Mouse (Mus musculus) olfactory bulb, adult 2 months (tissue): ENCODE results near the gene Cog1. TPM values are rescaled to one million over a fixed set of nuclear protein-coding genes. Genes with fewer than 3 reads are reported as not detected.

Source experiments
- H3K27ac ChIP-seq: fragments of 200-500 bp; 2 replicates; pipeline ENCODE4 v1.5.1; 2012; ENCODE audit warnings: low read depth, low read length; ENCODE audit not compliant: insufficient read depth
- H3K4me1 ChIP-seq: fragments of 200-500 bp; 2 replicates; pipeline ENCODE4 v1.6.1; 2012; ENCODE audit warnings: low read length; ENCODE audit not compliant: control insufficient read depth, insufficient read depth
- H3K4me3 ChIP-seq: fragments of 200-500 bp; 2 replicates; pipeline ENCODE4 v1.5.1; 2012; ENCODE audit warnings: mild to moderate bottlenecking, low read depth, low read length, moderate library complexity; ENCODE audit not compliant: insufficient read depth
- CTCF ChIP-seq: fragments of 200-500 bp; IDR thresholded peaks from 2 replicates; pipeline ENCODE4 v1.5.1; 2012; ENCODE audit warnings: low read depth, mild to moderate bottlenecking, low read length, moderate library complexity; ENCODE audit not compliant: insufficient read depth
- POLR2A ChIP-seq: fragments of 200-500 bp; IDR thresholded peaks from 2 replicates; pipeline ENCODE4 v1.6.1; 2012; ENCODE audit warnings: mild to moderate bottlenecking, low read depth, low read length, moderate library complexity; ENCODE audit not compliant: insufficient read depth
- WGBS: fragments of 180-500 bp; shearing (Covaris S2); methylation state at CpG from one replicate; pipeline ENCODE4 v1.1.7; 2018; 5-methylcytosine and 5-hydroxymethylcytosine counted together
- polyA plus RNA-seq: library from polyadenylated mRNA; stranded (reverse); fragments of >200 nt; gene quantifications from 2 replicates; pipeline ENCODE4 v1.2.4, GENCODE M21; 2012; ENCODE audit warnings: low replicate concordance; ENCODE audit not compliant: missing spikeins, insufficient read depth, insufficient read length

Cog1 gene
- polyA plus RNA-seq, 1 experiment: not detected

GRCm38 (mm10) chr11:113614476-113614875 lies 34.5 kb upstream of the Cog1 start:
- Histone ChIP-seq H3K4me1 (peaks cover 30% of the 10 kb centered on the region), H3K4me3 (no peak overlapping the region), H3K27ac (no peak overlapping the region)
- 77% methylated on average over 6 of the region's 6 CpGs for WGBS
- no peak for TF ChIP-seq CTCF
- no peak for TF ChIP-seq POLR2A

- TF ChIP-seq CTCF: no peak
- TF ChIP-seq POLR2A: no peak
- 58% methylated on average over 14 of the region's 14 CpGs for WGBS
- H3K4me3 ChIP-seq: no peak overlapping the region
- peaks cover 34% of the 10 kb centered on the region for H3K4me1 ChIP-seq
- H3K27ac ChIP-seq: no peak overlapping the region
Observed at GRCm38 (mm10) chr11:113617132-113617911, 31.6 kb upstream of the Cog1 start.

- TF ChIP-seq POLR2A (no peak), CTCF (no peak)
- Histone ChIP-seq H3K27ac (no peak overlapping the region), H3K4me3 (peak overlapping the region; percentile 46), H3K4me1 (peaks cover 33% of the 10 kb centered on the region)
- WGBS: 31% methylated on average over 4 of the region's 4 CpGs
Observed at GRCm38 (mm10) chr11:113618303-113618671, 30.7 kb upstream of the Cog1 start.

- peak within 1 kb of the TSS; percentile 46 for H3K4me3 ChIP-seq
- TF ChIP-seq POLR2A: no peak
- TF ChIP-seq CTCF: no peak
- 1% methylated on average over 54 of the region's 54 CpGs for WGBS
- no peak within 1 kb of the TSS for H3K27ac ChIP-seq
- H3K4me1 ChIP-seq: peaks cover 32% of the 10 kb centered on the region
Observed at GRCm38 (mm10) chr11:113618672-113619419, 30.1 kb upstream of the Cog1 start, which contains the start of gene Sstr2. Gene Sstr2 (plus strand): TSS chr11:113619342.

GRCm38 (mm10) chr11:113619420-113620080 lies 29.4 kb upstream of the Cog1 start:
- Histone ChIP-seq H3K4me3 (peak overlapping the region; percentile 46), H3K27ac (no peak overlapping the region), H3K4me1 (peaks cover 28% of the 10 kb centered on the region)
- WGBS: 1% methylated on average over 31 of the region's 31 CpGs
- TF ChIP-seq CTCF (no peak), POLR2A (no peak)

GRCm38 (mm10) chr11:113621001-113621400 lies 28.0 kb upstream of the Cog1 start:
- Histone ChIP-seq H3K4me3 (no peak overlapping the region), H3K27ac (no peak overlapping the region), H3K4me1 (peaks cover 28% of the 10 kb centered on the region)
- WGBS: 88% methylated on average over 2 of the region's 2 CpGs
- TF ChIP-seq POLR2A (no peak), CTCF (no peak)

GRCm38 (mm10) chr11:113622028-113622427 lies 26.9 kb upstream of the Cog1 start:
- H3K4me3 ChIP-seq: no peak overlapping the region
- no peak for TF ChIP-seq POLR2A
- no peak for TF ChIP-seq CTCF
- H3K4me1 ChIP-seq: peaks cover 28% of the 10 kb centered on the region
- H3K27ac ChIP-seq: no peak overlapping the region
- WGBS: 85% methylated on average over 4 of the region's 4 CpGs

GRCm38 (mm10) chr11:113625437-113625836 lies 23.5 kb upstream of the Cog1 start:
- H3K4me1 ChIP-seq: peaks cover 5% of the 10 kb centered on the region; the same call in 1 of the 2 replicates
- no peak overlapping the region for H3K27ac ChIP-seq
- H3K4me3 ChIP-seq: no peak overlapping the region
- WGBS: 94% methylated on average over 18 of the region's 18 CpGs
- TF ChIP-seq CTCF: no peak
- TF ChIP-seq POLR2A: no peak
